Mouse (Mus musculus) ES-E14 (cell line): ENCODE data around the gene Anxa9.

ENCODE experiments used
- HCFC1 ChIP-seq: IDR thresholded peaks from 2 replicates; pipeline ENCODE4 v1.6.1; 2012; ENCODE audit warnings: low read length, inconsistent platforms, borderline replicate concordance; ENCODE audit not compliant: insufficient read depth
- MAFK ChIP-seq: IDR thresholded peaks from 2 replicates; pipeline ENCODE4 v1.6.1; 2014; ENCODE audit warnings: mild to moderate bottlenecking, low read depth, low read length, inconsistent platforms; ENCODE audit not compliant: insufficient read depth

DNA sequence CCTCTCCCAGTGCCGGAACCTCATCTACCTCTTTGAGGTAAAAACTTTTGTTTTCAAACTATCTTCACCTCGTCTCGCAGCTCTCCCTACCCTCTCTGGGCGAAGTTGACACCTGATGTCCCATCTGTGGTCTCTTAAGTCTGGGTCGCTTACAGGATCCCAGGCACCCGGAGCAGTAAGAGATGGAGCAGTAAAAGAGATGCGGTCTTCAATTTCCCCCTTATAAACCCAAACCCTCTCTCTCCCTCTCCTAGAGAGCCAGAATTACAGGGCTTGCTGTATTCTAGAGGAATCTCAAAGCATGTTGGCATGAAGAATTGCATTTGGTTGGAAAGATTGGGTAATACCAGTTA is 23.4 kb downstream of the Anxa9 start:
- no peak for TF ChIP-seq MAFK
- no peak for TF ChIP-seq HCFC1
